13 mouse cellular contexts compared by ENCODE assay signal in the genomic region with DNA sequence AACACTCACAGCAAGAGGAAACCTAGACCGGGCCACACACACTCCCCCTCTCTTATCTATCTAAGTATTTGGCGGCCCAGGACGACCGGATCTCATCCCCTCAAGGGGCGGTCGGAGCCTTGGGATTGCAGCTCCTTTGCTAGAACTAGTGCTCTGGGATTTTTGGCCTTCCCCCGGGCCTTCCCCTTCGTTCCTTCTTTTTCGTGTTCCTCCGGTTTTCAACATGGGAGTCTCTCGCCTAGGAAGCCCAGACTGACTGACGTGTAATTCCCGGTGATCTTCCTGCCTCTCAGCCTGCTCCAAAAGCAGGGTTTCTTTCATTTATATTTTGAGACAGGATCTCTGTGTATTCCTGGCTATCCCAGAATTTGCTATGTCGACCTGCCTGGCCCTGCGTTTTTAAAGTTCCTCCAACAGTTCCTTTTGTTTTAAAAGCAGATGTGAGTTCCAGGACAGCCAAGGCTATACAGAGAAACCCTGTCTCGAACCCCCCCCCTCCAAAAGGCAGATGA. TPM values are rescaled to one million over a fixed set of nuclear protein-coding genes. Genes with fewer than 3 reads are reported as not detected.
DNase-seq lines count a peak whose midpoint lies in the region; ATAC-seq and TF ChIP-seq lines count a peak whose summit lies in the region.
"Not testable (repeated sequence)": the region's sequence is repeated elsewhere in the genome, so short reads cannot be mapped to it uniquely, and the experiment has no call there.
"Had no signal": no experiment of that assay in that cellular context is flagged by ENCODE, and none has a peak within 500 bp of the region (broad histone marks: within the 10 kb centered on the region; RNA-seq: fewer than 3 reads in every experiment).

No protein-coding gene starts in this region.

- peak overlapping the region; percentile 61 for H3K4me2 ChIP-seq in CH12.LX (ENCODE audit: insufficient read depth, low read depth, poor library complexity, severe bottlenecking)
- H3K4me2 ChIP-seq in forebrain, embryonic 13.5 days, result peak overlapping the region; percentile 51
- peak overlapping the region; percentile 51 for H3K4me2 ChIP-seq in heart, postnatal 0 days (ENCODE audit: low read depth, low read length)
- H3K4me2 ChIP-seq in kidney, embryonic 14.5 days (replicated peaks; ENCODE audit: low read depth, low read length), result peak overlapping the region; percentile 34
- peak overlapping the region; percentile 68 for H3K4me2 ChIP-seq in liver, embryonic 12.5 days
- peak overlapping the region; percentile 46 for H3K4me2 ChIP-seq in midbrain, embryonic 13.5 days (replicated peaks)

- not testable (repeated sequence) for TF ChIP-seq EP300 in CH12.LX (IDR thresholded peaks at IDR 0.05; ENCODE audit: low read length); heart, postnatal 0 days (IDR thresholded peaks at IDR 0.05; ENCODE audit: low read depth)

- dilution Hi-C loops in CH12.LX (cut with MboI; ENCODE audit: extremely low pct_ligation_motif_present, extremely low pct_unique_long_range_greater_than_20kb, low sequenced_read_pairs), result not testable (repeated sequence)

- not testable (repeated sequence) for H3K36me3 ChIP-seq in CH12.LX (replicated peaks in 1 of 2; ENCODE audit: control insufficient read depth in 1 of 2, insufficient read depth in 1 of 2, low read length in 1 of 2); forebrain, embryonic 13.5 days (ENCODE audit: poor library complexity, severe bottlenecking); heart, postnatal 0 days (replicated peaks; ENCODE audit: control insufficient read depth, insufficient read depth, low read length); kidney, embryonic 14.5 days (ENCODE audit: control insufficient read depth, insufficient read depth, low read length); liver, embryonic 12.5 days; midbrain, embryonic 13.5 days

- 13% methylated on average over 16 of the region's 16 CpGs for WGBS in forebrain, embryonic 13.5 days
- 11% methylated on average over 15 of the region's 16 CpGs for WGBS in heart, postnatal 0 days
- 12% methylated on average over 14 of the region's 16 CpGs for WGBS in kidney, embryonic 14.5 days
- 11% methylated on average over 16 of the region's 16 CpGs for WGBS in liver, embryonic 12.5 days (ENCODE audit: insufficient replicate concordance)
- 14% methylated on average over 15 of the region's 16 CpGs for WGBS in midbrain, embryonic 13.5 days

- H3K4me1 ChIP-seq in CH12.LX (ENCODE audit: control insufficient read depth in 1 of 2, insufficient read depth in 2 of 2), result peaks cover 4 to 15% of the 10 kb centered on the region in 2 experiments; a peak in 3 of 4 replicates
- H3K4me1 ChIP-seq in forebrain, embryonic 13.5 days, result peaks cover 11% of the 10 kb centered on the region; the same call in 1 of the 2 replicates
- H3K4me1 ChIP-seq in heart, postnatal 0 days (ENCODE audit: control insufficient read depth, insufficient read depth); kidney, embryonic 14.5 days (ENCODE audit: control insufficient read depth, insufficient read depth, low read length): not testable (repeated sequence)
- peaks cover 19% of the 10 kb centered on the region for H3K4me1 ChIP-seq in liver, embryonic 12.5 days
- peaks cover 17% of the 10 kb centered on the region; the same call in 1 of the 2 replicates for H3K4me1 ChIP-seq in midbrain, embryonic 13.5 days (replicated peaks)

- not testable (repeated sequence) for H3K79me2 ChIP-seq in CH12.LX (replicated peaks; ENCODE audit: control insufficient read depth, extremely low read depth, insufficient read depth, poor library complexity, severe bottlenecking)

- H3K9me3 ChIP-seq in CH12.LX (replicated peaks; ENCODE audit: low read length); forebrain, embryonic 13.5 days (replicated peaks); heart, postnatal 0 days (replicated peaks; ENCODE audit: control insufficient read depth, low read length); kidney, embryonic 14.5 days (ENCODE audit: control insufficient read depth, low read length); liver, embryonic 12.5 days (replicated peaks); midbrain, embryonic 13.5 days: not testable (repeated sequence)

- DNase-seq in CH12.LX (ENCODE audit: extremely low read depth); heart, postnatal 0 days (ENCODE audit: low spot score): not testable (repeated sequence)
- peak; percentile 39 for DNase-seq in embryo, embryonic 9.5 days (ENCODE audit: extremely low spot score)
- DNase-seq in retina, postnatal 1 day, result peak; percentile 41

- H3K27ac ChIP-seq in CH12.LX (ENCODE audit: insufficient read depth, low read depth), result not testable (repeated sequence)
- H3K27ac ChIP-seq in forebrain, embryonic 13.5 days, result peak overlapping the region; percentile 89
- H3K27ac ChIP-seq in heart, postnatal 0 days (ENCODE audit: low read depth), result peak overlapping the region; percentile 95
- peak overlapping the region; percentile 80; the same call in 1 of the 2 replicates for H3K27ac ChIP-seq in kidney, embryonic 14.5 days (ENCODE audit: low read depth, low read length)
- peak overlapping the region; percentile 87 for H3K27ac ChIP-seq in liver, embryonic 12.5 days
- peak overlapping the region; percentile 90 for H3K27ac ChIP-seq in midbrain, embryonic 13.5 days

- not testable (repeated sequence) for TF ChIP-seq CTCF in CH12.LX (conservative IDR thresholded peaks at IDR 0.05 in 1 of 2, IDR thresholded peaks at IDR 0.05 in 1 of 2; ENCODE audit: low read depth in 2 of 2, low read length in 2 of 2); heart, postnatal 0 days (IDR thresholded peaks at IDR 0.05; ENCODE audit: low read depth)

- H3K4me3 ChIP-seq in CH12.LX (replicated peaks in 1 of 3; ENCODE audit: low read depth in 2 of 3, low read length in 2 of 3, poor library complexity in 1 of 3), result not testable (repeated sequence)
- peak overlapping the region; percentile 25 for H3K4me3 ChIP-seq in forebrain, embryonic 13.5 days
- H3K4me3 ChIP-seq in heart, postnatal 0 days (ENCODE audit: low read depth, low read length), result peak overlapping the region; percentile 35
- H3K4me3 ChIP-seq in kidney, embryonic 14.5 days (ENCODE audit: low read length), result peak overlapping the region; percentile 14; the same call in 1 of the 2 replicates
- H3K4me3 ChIP-seq in liver, embryonic 12.5 days, result peak overlapping the region; percentile 49
- peak overlapping the region; percentile 27 for H3K4me3 ChIP-seq in midbrain, embryonic 13.5 days (replicated peaks)

- not testable (repeated sequence) for ATAC-seq in forebrain, embryonic 13.5 days; kidney, embryonic 14.5 days (ENCODE audit: low FRiP score, low TSS enrichment); liver, embryonic 12.5 days; midbrain, embryonic 13.5 days
- ATAC-seq in heart, postnatal 0 days (ENCODE audit: insufficient read depth, low read depth), result peak; percentile 7; the same call in 1 of the 2 replicates

- TF ChIP-seq RAD21 in CH12.LX (IDR thresholded peaks at IDR 0.05; ENCODE audit: low read depth, low read length), result not testable (repeated sequence)

- H3K9ac ChIP-seq in CH12.LX (ENCODE audit: insufficient read depth, low read depth), result peak overlapping the region; percentile 66
- peak overlapping the region; percentile 65 for H3K9ac ChIP-seq in forebrain, embryonic 13.5 days
- H3K9ac ChIP-seq in heart, postnatal 0 days (replicated peaks; ENCODE audit: low read depth, low read length), result peak overlapping the region; percentile 63; the same call in 1 of the 2 replicates
- peak overlapping the region; percentile 40; the same call in 1 of the 2 replicates for H3K9ac ChIP-seq in kidney, embryonic 14.5 days (ENCODE audit: low read depth, low read length)
- peak overlapping the region; percentile 66 for H3K9ac ChIP-seq in liver, embryonic 12.5 days
- peak overlapping the region; percentile 59 for H3K9ac ChIP-seq in midbrain, embryonic 13.5 days (replicated peaks)

- H3K27me3 ChIP-seq in CH12.LX (replicated peaks); forebrain, embryonic 13.5 days; heart, postnatal 0 days (ENCODE audit: control insufficient read depth, insufficient read depth, low read length); kidney, embryonic 14.5 days (ENCODE audit: control insufficient read depth, insufficient read depth, low read length); liver, embryonic 12.5 days (replicated peaks); midbrain, embryonic 13.5 days: not testable (repeated sequence)

- in situ Hi-C loops in CH12.LX (cut with MboI; ENCODE audit: low pct_ligation_motif_present, low pct_unique_long_range_greater_than_20kb, low sequenced_read_pairs), result not testable (repeated sequence)

- TF ChIP-seq POLR2A in CH12.LX (IDR thresholded peaks at IDR 0.05; ENCODE audit: low read depth, low read length), result not testable (repeated sequence)

RNA-seq across cellular contexts. Expression of a gene that starts 19.0 kb away (rescaled TPM):
- total RNA-seq in CH12.LX (2012; rRNA removed) (0.81 and 1.1 TPM in 2 replicates), CH12.LX (2014; rRNA removed) (0.59 and 0.68 TPM in 2 replicates)
- polyA plus RNA-seq in CH12.LX (2012; ENCODE audit: insufficient read length, low read depth), result 1.1 and 1.2 TPM in 2 replicates
- 32.5 and 40.6 TPM in 2 replicates for polyA plus RNA-seq in forebrain, embryonic 13.5 days (2015; fragmentation: Nextera tagmentation; extraction: Ambion mirVana)
- total RNA-seq in heart, postnatal 0 days (2014; rRNA removed; ENCODE audit: low replicate concordance), result 8.1 and 12.2 TPM in 2 replicates
- polyA plus RNA-seq in heart, postnatal 0 days (2015; fragmentation: Nextera tagmentation; extraction: Ambion mirVana), result 9.9 and 11.3 TPM in 2 replicates
- 2.4 and 2.8 TPM in 2 replicates for polyA plus RNA-seq in kidney, embryonic 14.5 days (2014; fragmentation: Nextera tagmentation; extraction: Ambion mirVana)
- polyA plus RNA-seq in liver, embryonic 12.5 days (2016; fragmentation: Nextera tagmentation; extraction: Ambion mirVana), result 1.0 and 1.3 TPM in 2 replicates
- polyA plus RNA-seq in midbrain, embryonic 13.5 days (2015; fragmentation: Nextera tagmentation; extraction: Ambion mirVana), result 5.1 and 8.4 TPM in 2 replicates

RNA-seq across cellular contexts. Expression of a gene that starts 19.3 kb away (rescaled TPM):
- total RNA-seq in CH12.LX (2012; rRNA removed) (22.2 and 28.5 TPM in 2 replicates), CH12.LX (2014; rRNA removed) (18.5 and 19.2 TPM in 2 replicates)
- polyA plus RNA-seq in CH12.LX (2012; ENCODE audit: insufficient read length, low read depth), result 9.6 and 12.3 TPM in 2 replicates
- 48.9 and 52.6 TPM in 2 replicates for polyA plus RNA-seq in forebrain, embryonic 13.5 days (2015; fragmentation: Nextera tagmentation; extraction: Ambion mirVana)
- 44.1 and 44.5 TPM in 2 replicates for total RNA-seq in heart, postnatal 0 days (2014; rRNA removed; ENCODE audit: low replicate concordance)
- polyA plus RNA-seq in heart, postnatal 0 days (2015; fragmentation: Nextera tagmentation; extraction: Ambion mirVana), result 38.1 and 40.4 TPM in 2 replicates
- polyA plus RNA-seq in kidney, embryonic 14.5 days (2014; fragmentation: Nextera tagmentation; extraction: Ambion mirVana), result 31.6 and 35.8 TPM in 2 replicates
- 11.8 and 12.4 TPM in 2 replicates for polyA plus RNA-seq in liver, embryonic 12.5 days (2016; fragmentation: Nextera tagmentation; extraction: Ambion mirVana)
- polyA plus RNA-seq in midbrain, embryonic 13.5 days (2015; fragmentation: Nextera tagmentation; extraction: Ambion mirVana), result 21.7 and 24.8 TPM in 2 replicates

RNA-seq across cellular contexts. Expression of a gene that starts 47.3 kb away (rescaled TPM):
- total RNA-seq in CH12.LX (2012; rRNA removed) (not detected in 2 replicates), CH12.LX (2014; rRNA removed) (not detected in 2 replicates)
- polyA plus RNA-seq in CH12.LX (2012; ENCODE audit: insufficient read length, low read depth), result not detected in 2 replicates
- not detected in 2 replicates for polyA plus RNA-seq in forebrain, embryonic 13.5 days (2015; fragmentation: Nextera tagmentation; extraction: Ambion mirVana)
- not detected in 2 replicates for total RNA-seq in heart, postnatal 0 days (2014; rRNA removed; ENCODE audit: low replicate concordance)
- polyA plus RNA-seq in heart, postnatal 0 days (2015; fragmentation: Nextera tagmentation; extraction: Ambion mirVana), result not detected in 2 replicates
- not detected in 2 replicates for polyA plus RNA-seq in kidney, embryonic 14.5 days (2014; fragmentation: Nextera tagmentation; extraction: Ambion mirVana)
- not detected in 2 replicates for polyA plus RNA-seq in liver, embryonic 12.5 days (2016; fragmentation: Nextera tagmentation; extraction: Ambion mirVana)
- polyA plus RNA-seq in midbrain, embryonic 13.5 days (2015; fragmentation: Nextera tagmentation; extraction: Ambion mirVana), result not detected in 2 replicates
- total RNA-seq: adrenal gland, adult 8-10 months; gastrocnemius, postnatal 14 days; heart, postnatal 4 days; left cerebral cortex, postnatal 10 days had no signal
- polyA plus RNA-seq: large intestine, adult 2 months had no signal
